Mouse (Mus musculus) liver (tissue): Measurements from ENCODE around the gene Tnrc6b.
"Not testable (repeated sequence)": the region's sequence is repeated elsewhere in the genome, so short reads cannot be mapped to it uniquely, and the experiment has no call there.

Experiments used
- DNase-seq: peaks from one replicate; pipeline ENCODE4 v3.0.0-alpha.2; 2020; ENCODE audit warnings: mixed read lengths

Gene Tnrc6b

GRCm38 (mm10) chr15:80797757-80798156 is 86.6 kb downstream of the Tnrc6b start:
- DNase-seq = peak; percentile 62

DNA sequence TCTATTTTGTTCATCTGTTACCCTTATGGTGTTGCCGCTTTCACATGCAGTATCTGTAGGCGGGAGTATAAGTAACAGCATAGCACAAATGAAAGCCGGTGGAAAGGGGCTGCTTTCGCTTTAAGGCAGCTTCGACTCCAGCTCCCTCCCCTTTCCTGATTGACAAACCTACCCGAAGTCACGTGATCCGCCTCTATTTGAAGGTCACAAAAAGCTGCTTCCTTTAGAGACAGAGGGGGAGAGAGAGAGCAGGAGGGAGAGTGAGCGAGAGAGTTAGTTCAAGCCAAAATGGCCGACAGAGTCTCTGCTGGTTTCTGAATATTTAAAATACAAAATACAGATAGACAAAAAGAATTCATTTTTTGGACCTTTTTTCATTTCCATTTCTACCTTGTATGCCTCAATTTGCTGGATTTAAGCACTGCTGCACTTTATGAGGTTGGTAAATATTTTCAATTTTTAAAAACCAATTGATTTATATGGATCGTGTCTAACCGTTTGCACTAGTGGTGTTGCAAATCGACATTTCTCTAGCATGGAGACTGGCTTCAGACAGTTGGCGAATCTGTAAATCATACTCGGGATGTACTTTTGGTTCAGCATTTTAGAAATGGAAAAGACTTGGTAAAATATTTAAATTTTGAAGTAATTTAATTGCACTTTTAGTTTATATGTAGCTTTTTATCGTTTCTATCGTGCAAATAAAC is 87.4 kb downstream of the Tnrc6b start:
- peak; percentile 90 for DNase-seq

- DNase-seq = peak; percentile 79
Measured at GRCm38 (mm10) chr15:80799074-80799633, 88.0 kb downstream of the Tnrc6b start.

DNA sequence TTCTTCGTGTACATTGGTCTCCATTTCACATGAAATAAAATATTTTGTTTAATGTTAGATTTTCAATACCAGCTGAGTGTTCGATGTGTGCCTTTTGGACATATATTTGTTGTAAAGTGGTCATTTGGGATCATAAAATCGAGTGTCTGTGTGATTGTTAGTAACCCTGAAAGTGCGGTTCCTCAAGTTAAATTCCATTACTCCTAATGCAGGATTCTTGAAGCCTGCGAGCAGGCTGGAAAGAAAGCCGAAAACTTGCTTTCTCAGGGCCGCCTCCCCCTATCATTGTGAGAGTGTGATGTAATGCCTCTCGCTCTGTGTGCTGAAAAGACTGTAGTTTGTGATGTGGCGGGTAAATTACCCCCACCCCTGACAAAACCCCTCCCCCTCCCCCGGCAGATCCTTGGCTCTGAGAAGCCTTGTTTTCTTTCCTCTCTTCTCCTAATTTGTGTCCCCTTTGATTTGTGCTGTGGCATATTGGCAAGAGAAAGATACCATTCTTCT is 88.6 kb downstream of the Tnrc6b start:
- DNase-seq = peak; percentile 83

GRCm38 (mm10) chr15:80800201-80800600 is 89.1 kb downstream of the Tnrc6b start:
- no peak for DNase-seq

- peak; percentile 50 for DNase-seq
Measured at GRCm38 (mm10) chr15:80800765-80801164, 89.7 kb downstream of the Tnrc6b start.

DNA sequence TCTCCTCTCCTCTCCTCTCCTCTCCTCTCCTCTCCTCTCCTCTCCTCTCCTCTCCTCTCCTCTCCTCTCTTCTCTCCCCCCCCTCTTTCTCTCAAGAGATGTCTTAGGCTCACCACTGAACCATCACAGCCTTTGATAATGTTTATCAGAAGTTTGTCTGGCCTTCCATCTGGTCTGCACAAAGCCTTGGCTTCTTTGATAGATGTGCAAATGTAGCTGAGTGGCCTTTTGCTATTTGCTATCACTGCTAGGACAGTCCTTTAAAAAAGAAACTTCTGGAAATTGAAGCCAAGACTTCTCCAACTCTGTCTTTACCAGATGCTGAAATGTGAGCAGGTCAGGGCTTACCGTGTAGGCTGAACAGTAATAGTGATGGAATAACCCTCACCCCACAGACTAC is 90.5 kb downstream of the Tnrc6b start:
- peak; percentile 31 for DNase-seq

DNA sequence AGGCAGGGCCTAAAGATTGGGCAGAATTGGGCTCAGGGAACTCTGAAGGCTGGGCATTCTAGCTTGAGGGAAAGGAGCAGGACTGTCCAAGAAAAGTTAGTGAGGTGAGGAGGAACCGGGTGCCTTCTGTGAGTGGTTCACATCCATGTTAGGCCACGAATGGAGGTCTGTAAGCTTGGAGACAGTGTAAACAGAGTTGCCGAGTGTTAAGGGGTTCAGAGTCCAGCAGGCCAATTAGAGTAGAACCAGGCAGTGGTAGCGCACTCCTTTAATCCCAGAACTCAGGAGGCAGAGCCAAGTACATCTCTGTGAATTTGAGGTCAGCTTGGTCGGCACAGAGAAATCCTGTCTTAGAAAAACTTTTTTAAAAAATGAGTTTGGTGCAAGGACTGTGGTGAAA is 96.0 kb downstream of the Tnrc6b start:
- DNase-seq = no peak

GRCm38 (mm10) chr15:80810226-80810625 is 99.1 kb downstream of the Tnrc6b start:
- no peak for DNase-seq

DNA sequence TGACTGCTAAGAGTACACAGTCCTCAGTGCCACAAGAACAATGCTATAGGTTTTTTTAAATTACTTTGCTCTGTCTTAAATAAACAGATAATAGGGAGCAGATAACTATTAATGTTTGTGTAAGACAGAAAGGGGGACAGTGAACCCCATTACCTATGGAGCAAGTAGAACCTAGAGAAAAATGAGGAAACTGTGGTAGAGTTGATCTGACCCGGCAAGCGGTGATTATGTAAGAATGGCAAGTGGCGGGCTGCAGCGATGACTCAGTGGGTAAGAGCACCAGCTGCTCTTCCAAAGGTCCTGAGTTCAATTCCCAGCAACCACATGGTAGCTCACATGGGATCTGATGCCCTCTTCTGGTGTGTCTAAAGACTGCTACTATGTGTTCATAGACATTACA is 101.7 kb downstream of the Tnrc6b start:
- DNase-seq = peak; percentile 43

DNA sequence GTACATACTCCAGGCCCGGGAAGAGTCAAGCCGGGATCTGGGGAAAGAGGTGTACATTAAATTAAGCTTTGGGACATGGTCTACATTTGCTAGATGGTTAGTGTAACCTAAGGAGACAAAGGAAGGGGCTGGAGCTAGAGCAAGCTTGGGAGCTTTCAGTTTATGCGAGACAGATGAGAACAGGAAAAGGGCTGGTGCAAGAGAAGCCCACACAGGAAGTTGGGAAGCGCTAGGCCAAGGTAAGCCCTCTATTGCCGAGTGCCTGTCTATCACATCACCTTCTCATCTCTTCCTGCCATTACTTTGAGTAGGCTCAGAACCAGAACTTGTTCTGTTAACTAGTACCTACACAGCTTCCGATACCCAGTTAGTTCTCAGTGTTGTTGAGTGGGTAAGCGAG is 103.7 kb downstream of the Tnrc6b start:
- no peak for DNase-seq

DNA sequence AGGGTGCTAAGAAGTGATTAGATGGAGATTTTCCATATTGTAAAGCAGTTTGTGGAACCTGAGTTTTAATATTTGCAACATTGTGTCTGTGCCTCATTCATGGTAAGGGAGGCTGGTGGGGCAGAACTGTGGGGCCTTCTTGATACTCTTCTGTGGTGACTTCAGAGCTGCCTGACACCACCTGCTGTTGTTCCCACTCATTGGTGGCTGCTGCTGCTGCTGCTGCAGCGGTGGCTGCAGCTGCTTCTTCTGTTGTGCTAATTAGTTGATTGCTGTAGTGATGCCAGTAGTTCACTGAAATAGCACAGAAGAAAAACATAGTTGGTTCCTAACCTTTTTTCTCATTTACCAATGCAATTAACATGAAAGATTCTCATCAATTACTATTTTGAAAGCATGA is 111.2 kb downstream of the Tnrc6b start:
- no peak for DNase-seq

GRCm38 (mm10) chr15:80831170-80831569 is 120.1 kb downstream of the Tnrc6b start:
- no peak for DNase-seq

GRCm38 (mm10) chr15:80832808-80833207 is 121.7 kb downstream of the Tnrc6b start:
- no peak for DNase-seq

- DNase-seq = no peak
Measured at GRCm38 (mm10) chr15:80836246-80836645, 125.1 kb downstream of the Tnrc6b start.

- no peak for DNase-seq
Measured at GRCm38 (mm10) chr15:80838836-80839235, 127.7 kb downstream of the Tnrc6b start.

DNA sequence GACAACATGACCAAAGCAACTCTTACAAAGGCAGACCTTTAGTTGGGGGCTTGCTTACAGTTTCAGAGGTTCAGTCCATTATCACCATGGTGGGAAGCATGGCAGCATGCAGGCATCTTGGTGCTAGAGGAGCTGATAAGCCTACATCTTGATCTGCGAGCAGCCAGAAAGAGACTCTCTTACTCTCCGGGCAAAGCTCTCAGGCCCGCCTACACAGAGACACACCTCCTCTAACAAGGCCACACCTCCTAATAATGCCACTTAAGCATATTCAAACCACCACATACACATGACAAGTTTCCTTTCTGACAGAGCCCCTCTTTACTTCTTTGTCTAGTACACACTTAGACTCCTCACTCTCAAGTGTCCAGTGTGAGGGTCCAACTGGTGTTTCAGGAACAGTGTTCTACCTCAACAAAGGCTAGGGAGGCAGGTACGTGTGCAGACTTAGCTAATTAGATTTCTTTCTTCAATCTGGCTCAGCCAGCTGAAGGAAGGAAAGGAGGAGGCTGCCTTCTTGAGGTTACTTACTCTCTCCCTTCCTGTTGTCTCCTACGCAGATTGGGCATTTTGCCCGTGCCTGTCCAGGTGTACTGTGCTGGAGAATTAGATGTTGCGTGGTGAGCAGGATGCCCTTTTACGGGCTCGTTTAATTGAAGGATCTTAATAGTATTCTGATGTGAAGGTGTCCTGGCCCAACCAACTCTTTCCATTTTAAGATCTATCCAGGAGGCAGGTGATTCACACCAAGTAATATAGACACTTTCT is 128.7 kb downstream of the Tnrc6b start:
- DNase-seq = peak; percentile 51

DNA sequence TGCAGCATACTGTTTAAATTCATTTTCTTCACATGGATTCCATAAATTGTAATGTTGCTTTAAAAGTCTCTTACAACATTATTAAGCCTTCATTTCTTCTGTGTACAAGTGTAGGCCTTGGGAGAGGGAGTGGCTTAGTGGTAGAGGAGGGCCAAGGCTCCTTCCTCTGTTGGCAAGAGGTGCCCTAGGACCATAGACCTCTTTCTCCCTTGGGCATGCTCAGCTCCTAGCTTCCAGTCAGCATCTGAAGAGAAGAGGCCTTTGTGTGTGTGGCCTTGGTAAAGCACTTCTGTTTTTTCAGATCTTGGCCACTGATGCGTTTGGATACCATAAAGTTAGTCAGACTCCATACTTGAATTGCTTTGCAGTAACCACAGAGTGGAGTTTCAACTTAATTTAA is 133.1 kb downstream of the Tnrc6b start:
- DNase-seq = no peak

DNA sequence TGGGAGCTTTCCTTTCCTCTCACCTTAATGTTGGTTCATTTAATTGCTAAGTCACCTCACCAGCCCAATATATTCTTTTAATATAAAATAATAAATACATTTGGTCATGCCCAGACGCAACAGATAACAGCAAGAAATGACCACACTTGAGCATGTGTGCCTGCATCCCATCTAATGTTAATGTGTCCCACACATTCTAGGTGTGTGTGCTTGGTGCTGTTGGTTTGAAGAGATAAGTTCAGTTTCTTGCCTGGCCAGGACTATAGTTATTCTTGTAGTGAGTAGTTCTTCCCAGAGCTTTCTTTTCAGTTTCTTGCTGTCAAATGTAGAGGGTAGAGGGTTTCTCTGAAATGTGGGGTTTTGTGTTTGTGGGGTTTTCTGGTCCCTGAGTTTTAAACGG is 133.8 kb downstream of the Tnrc6b start:
- DNase-seq = no peak

DNA sequence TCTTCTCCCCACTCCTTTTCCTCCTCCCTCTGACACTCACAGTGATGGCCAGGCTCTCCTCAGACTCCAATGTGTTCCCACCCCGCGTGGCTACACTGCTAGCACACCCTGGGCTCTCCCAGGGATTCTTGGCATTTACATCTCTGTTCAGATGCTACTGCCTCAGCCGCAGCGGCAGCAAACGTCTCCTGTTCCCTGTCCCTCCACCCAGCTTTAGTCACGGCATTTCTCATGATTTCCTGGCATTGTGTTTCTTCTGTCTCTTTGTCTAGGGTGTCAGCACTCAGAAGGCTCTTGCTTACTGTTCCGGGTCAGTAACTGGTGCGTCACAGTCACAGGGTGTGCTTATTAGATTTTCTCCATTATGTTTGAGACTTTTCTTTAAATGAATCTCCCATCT is 138.9 kb downstream of the Tnrc6b start:
- DNase-seq = no peak

GRCm38 (mm10) chr15:80850682-80851475 is 139.8 kb downstream of the Tnrc6b start:
- no peak for DNase-seq

- DNase-seq = no peak
Measured at GRCm38 (mm10) chr15:80852122-80852521, 141.0 kb downstream of the Tnrc6b start.

DNA sequence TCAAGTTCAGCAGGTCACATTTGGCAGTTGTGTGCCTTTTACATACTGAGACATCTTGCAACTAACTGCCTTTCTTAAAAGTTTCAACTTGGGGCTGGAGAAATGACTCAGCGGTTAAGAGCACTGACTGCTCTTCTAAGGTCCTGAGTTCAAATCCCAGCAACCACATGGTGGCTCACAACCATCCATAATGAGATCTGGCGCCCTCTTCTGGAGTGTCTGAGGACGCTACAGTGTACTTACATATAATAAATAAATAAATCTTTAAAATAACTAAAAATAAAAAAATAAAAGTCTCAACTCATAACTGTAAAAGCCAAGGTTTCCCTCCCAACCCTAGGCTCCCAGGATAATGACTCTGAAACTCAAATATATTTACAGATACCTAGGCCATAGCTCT is 141.4 kb downstream of the Tnrc6b start:
- not testable (repeated sequence) for DNase-seq
